Mouse (Mus musculus): ENCODE data around the gene Itk. TPM values are rescaled to one million over a fixed set of nuclear protein-coding genes. Genes with fewer than 3 reads are reported as not detected.
A peak's percentile ranks its signal among the peaks of the same experiment; 100 is the strongest.

Gene Itk
- polyA plus RNA-seq, 1 experiment: 0.39 TPM

DNA sequence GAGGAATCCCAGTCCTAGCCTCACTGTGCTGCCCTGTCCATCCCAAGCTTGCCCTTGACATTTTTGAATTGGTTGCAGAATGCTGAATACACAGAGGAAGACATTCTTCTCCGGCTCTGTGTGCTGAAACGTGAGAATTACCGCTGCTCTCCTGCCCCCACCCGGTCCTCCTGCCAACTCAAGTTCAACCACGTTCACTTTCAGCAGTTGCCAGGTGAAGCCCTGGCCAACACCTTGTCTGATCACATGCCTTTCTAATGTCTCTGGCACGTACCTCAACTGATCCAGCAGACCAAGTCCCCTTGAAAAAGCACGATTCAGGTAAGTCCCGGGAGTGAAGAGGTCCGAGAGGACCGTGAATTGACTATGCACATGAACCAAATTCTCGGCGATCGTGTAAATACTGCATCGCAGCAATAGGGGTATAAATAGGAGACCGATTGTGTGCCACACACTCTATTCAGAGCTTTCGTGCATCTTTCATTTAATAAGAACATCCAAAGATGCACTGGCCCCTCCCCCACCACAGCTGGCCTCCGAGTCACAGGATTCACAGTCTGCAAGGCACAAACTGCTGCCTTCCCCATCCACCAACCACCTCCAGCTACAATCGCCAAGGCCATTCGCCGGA, 80.1 kb downstream of the Itk start:
- peak; percentile 70 to 75 for DNase-seq
- Histone ChIP-seq H3K4me3 (replicated peaks; ENCODE audit: insufficient read depth, low read depth, low read length) (peak overlapping the region; percentile 95), H3K4me1 (ENCODE audit: control insufficient read depth, insufficient read depth, low read length) (peaks cover 39% of the 10 kb centered on the region), H3K27me3 (ENCODE audit: control insufficient read depth, insufficient read depth, low read length) (no peaks in the 10 kb centered on the region), H3K27ac (ENCODE audit: insufficient read depth, low read length) (peak overlapping the region; percentile 59)
- TF ChIP-seq CTCF (IDR thresholded peaks at IDR 0.05; ENCODE audit: borderline replicate concordance, insufficient read depth, low read depth, low read length) (no peak), POLR2A (IDR thresholded peaks at IDR 0.05; ENCODE audit: borderline replicate concordance, insufficient read depth, low read length) (no peak)
- WGBS: 20% methylated on average over 20 of the region's 20 CpGs

- Histone ChIP-seq H3K27ac (ENCODE audit: insufficient read depth, low read length) (peak overlapping the region; percentile 59; the same call in 1 of the 2 replicates), H3K4me1 (ENCODE audit: control insufficient read depth, insufficient read depth, low read length) (peaks cover 43% of the 10 kb centered on the region), H3K4me3 (replicated peaks; ENCODE audit: insufficient read depth, low read depth, low read length) (peak overlapping the region; percentile 95), H3K27me3 (ENCODE audit: control insufficient read depth, insufficient read depth, low read length) (no peaks in the 10 kb centered on the region)
- 38% methylated on average over 11 of the region's 11 CpGs for WGBS
- DNase-seq: peak in 1 of 2 experiments; percentile 26
- TF ChIP-seq CTCF (IDR thresholded peaks at IDR 0.05; ENCODE audit: borderline replicate concordance, insufficient read depth, low read depth, low read length) (no peak), POLR2A (IDR thresholded peaks at IDR 0.05; ENCODE audit: borderline replicate concordance, insufficient read depth, low read length) (no peak)
Measured at GRCm38 (mm10) chr11:46308271-46308974, 80.9 kb downstream of the Itk start.

DNA sequence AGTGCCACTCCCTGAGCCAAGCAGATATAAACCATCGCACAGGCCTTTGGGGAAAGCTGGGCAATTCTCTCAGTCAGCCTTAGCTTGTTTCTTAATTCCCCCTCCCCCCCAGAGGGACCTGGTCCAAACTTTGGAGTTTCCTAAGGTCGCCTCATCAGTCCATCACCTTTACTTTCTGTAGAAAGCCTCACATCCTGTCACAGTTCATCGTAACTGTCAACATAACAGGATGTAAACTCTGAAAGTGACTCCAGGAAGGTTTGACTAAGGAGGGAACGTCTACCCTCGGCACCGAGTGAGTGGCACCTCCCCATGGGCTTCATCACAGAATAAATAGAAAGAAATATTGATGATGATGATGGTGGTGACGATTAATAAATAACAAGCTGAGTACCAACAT, 81.5 kb downstream of the Itk start:
- no peak for DNase-seq
- no peak for TF ChIP-seq POLR2A (IDR thresholded peaks at IDR 0.05; ENCODE audit: borderline replicate concordance, insufficient read depth, low read length)
- no peak for TF ChIP-seq CTCF (IDR thresholded peaks at IDR 0.05; ENCODE audit: borderline replicate concordance, insufficient read depth, low read depth, low read length)
- Histone ChIP-seq H3K4me1 (ENCODE audit: control insufficient read depth, insufficient read depth, low read length) (peaks cover 40% of the 10 kb centered on the region), H3K4me3 (replicated peaks; ENCODE audit: insufficient read depth, low read depth, low read length) (no peak overlapping the region), H3K27ac (ENCODE audit: insufficient read depth, low read length) (no peak overlapping the region), H3K27me3 (ENCODE audit: control insufficient read depth, insufficient read depth, low read length) (no peaks in the 10 kb centered on the region)
- 89% methylated on average over 7 of the region's 7 CpGs for WGBS

DNA sequence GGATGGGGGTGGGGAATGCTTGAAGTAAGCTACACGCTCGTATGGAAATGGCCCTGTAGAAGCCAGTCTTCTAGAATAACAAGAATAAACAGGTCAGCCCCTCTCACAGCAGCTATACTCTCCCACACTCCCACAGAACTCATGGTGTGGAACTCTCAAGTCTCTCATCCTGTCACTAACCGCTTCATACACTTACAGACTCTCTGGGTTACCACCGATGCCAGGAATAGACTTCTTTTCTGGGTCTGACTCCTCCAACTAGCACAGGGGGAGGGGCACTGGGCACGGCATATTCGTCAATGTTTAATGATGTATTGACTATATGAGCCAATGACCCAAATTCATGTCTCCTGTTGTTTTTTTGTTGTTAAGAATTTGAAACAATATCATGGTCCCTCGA, 82.5 kb downstream of the Itk start:
- TF ChIP-seq POLR2A (IDR thresholded peaks at IDR 0.05; ENCODE audit: borderline replicate concordance, insufficient read depth, low read length) (no peak), CTCF (IDR thresholded peaks at IDR 0.05; ENCODE audit: borderline replicate concordance, insufficient read depth, low read depth, low read length) (no peak)
- DNase-seq: no peak
- no peak overlapping the region for H3K4me3 ChIP-seq (replicated peaks; ENCODE audit: insufficient read depth, low read depth, low read length)
- 72% methylated on average over 7 of the region's 7 CpGs for WGBS
- H3K4me1 ChIP-seq (ENCODE audit: control insufficient read depth, insufficient read depth, low read length): peaks cover 48% of the 10 kb centered on the region
- H3K27ac ChIP-seq (ENCODE audit: insufficient read depth, low read length): no peak overlapping the region
- no peaks in the 10 kb centered on the region for H3K27me3 ChIP-seq (ENCODE audit: control insufficient read depth, insufficient read depth, low read length)

GRCm38 (mm10) chr11:46305881-46306520, 83.3 kb downstream of the Itk start:
- no peak for TF ChIP-seq CTCF (IDR thresholded peaks at IDR 0.05; ENCODE audit: borderline replicate concordance, insufficient read depth, low read depth, low read length)
- TF ChIP-seq POLR2A (IDR thresholded peaks at IDR 0.05; ENCODE audit: borderline replicate concordance, insufficient read depth, low read length): no peak
- WGBS: 50% methylated on average over 9 of the region's 9 CpGs
- Histone ChIP-seq H3K27me3 (ENCODE audit: control insufficient read depth, insufficient read depth, low read length) (no peaks in the 10 kb centered on the region), H3K27ac (ENCODE audit: insufficient read depth, low read length) (peak overlapping the region; percentile 58), H3K4me3 (replicated peaks; ENCODE audit: insufficient read depth, low read depth, low read length) (peak overlapping the region; percentile 9), H3K4me1 (ENCODE audit: control insufficient read depth, insufficient read depth, low read length) (peaks cover 54% of the 10 kb centered on the region)
- no peak for DNase-seq

GRCm38 (mm10) chr11:46304864-46305710, 84.2 kb downstream of the Itk start:
- Histone ChIP-seq H3K27me3 (ENCODE audit: control insufficient read depth, insufficient read depth, low read length) (no peaks in the 10 kb centered on the region), H3K4me3 (replicated peaks; ENCODE audit: insufficient read depth, low read depth, low read length) (no peak overlapping the region), H3K27ac (ENCODE audit: insufficient read depth, low read length) (peak overlapping the region; percentile 69), H3K4me1 (ENCODE audit: control insufficient read depth, insufficient read depth, low read length) (peaks cover 58% of the 10 kb centered on the region)
- WGBS: 49% methylated on average over 9 of the region's 9 CpGs
- DNase-seq: peak; percentile 47 to 56
- TF ChIP-seq CTCF (IDR thresholded peaks at IDR 0.05; ENCODE audit: borderline replicate concordance, insufficient read depth, low read depth, low read length) (no peak), POLR2A (IDR thresholded peaks at IDR 0.05; ENCODE audit: borderline replicate concordance, insufficient read depth, low read length) (no peak)

GRCm38 (mm10) chr11:46304093-46304492, 85.2 kb downstream of the Itk start:
- no peak overlapping the region for H3K4me3 ChIP-seq (replicated peaks; ENCODE audit: insufficient read depth, low read depth, low read length)
- TF ChIP-seq CTCF (IDR thresholded peaks at IDR 0.05; ENCODE audit: borderline replicate concordance, insufficient read depth, low read depth, low read length) (no peak), POLR2A (IDR thresholded peaks at IDR 0.05; ENCODE audit: borderline replicate concordance, insufficient read depth, low read length) (no peak)
- H3K27ac ChIP-seq (ENCODE audit: insufficient read depth, low read length): 0 out of 2 replicates have a peak overlapping the region, but pooled peaks have one; percentile 4
- no peaks in the 10 kb centered on the region for H3K27me3 ChIP-seq (ENCODE audit: control insufficient read depth, insufficient read depth, low read length)
- WGBS: 63% methylated on average over 10 of the region's 10 CpGs
- DNase-seq: no peak
- H3K4me1 ChIP-seq (ENCODE audit: control insufficient read depth, insufficient read depth, low read length): peaks cover 56% of the 10 kb centered on the region

Data from cerebellum, adult 2 months (tissue).